Mouse (Mus musculus) thymus, postnatal 0 days (tissue): ENCODE data around the gene Rwdd1. TPM values are rescaled to one million over a fixed set of nuclear protein-coding genes. Genes with fewer than 3 reads are reported as not detected.
A peak's percentile ranks its signal among the peaks of the same experiment; 100 is the strongest.
"Not testable (repeated sequence)": the region's sequence is repeated elsewhere in the genome, so short reads cannot be mapped to it uniquely, and the experiment has no call there.

Source experiments
- DNase-seq: peaks from one replicate; pipeline ENCODE4 v3.0.0-alpha.2; 2015; ENCODE audit warnings: low spot score
- polyA plus RNA-seq: library from polyadenylated mRNA; unstranded; fragments of >200 nt; fragmentation: Nextera tagmentation; extraction: Ambion mirVana; gene quantifications from 2 replicates; pipeline ENCODE4 v1.2.1, GENCODE M21; 2015

The Rwdd1 gene
- polyA plus RNA-seq = 150 and 151 TPM in 2 replicates

GRCm38 (mm10) chr10:34019302-34020075, at the start of gene Rwdd1:
TSS of gene Rwdd1 (minus strand) at chr10:34019624.
- DNase-seq = peak; percentile 98

DNA sequence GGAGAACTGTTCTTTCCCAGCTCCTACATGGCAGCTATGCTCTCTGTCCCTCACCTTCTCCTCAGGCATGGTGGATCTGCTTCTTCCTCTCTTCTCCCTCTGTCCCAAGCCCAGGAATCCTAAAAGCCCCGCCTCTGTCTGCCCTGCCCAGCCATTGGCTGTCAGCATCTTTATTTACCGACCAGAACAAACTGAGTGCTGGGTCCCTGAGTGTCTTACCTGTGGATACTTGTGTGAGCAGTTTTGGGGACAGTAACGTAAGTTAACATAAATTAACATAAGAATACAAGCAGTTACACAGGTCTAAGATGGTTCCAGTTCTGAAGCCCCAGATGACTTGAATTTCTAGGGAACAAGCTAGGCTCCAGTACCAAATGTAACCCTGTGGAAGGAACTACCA, 47.2 kb upstream of the Rwdd1 start:
- no peak for DNase-seq

GRCm38 (mm10) chr10:34053987-34054386, 34.6 kb upstream of the Rwdd1 start:
- peak; percentile 31 for DNase-seq

GRCm38 (mm10) chr10:34044210-34044609, 24.8 kb upstream of the Rwdd1 start, which contains the start of gene Calhm4:
TSS of gene Calhm4 (minus strand) at chr10:34044310.
- no peak for DNase-seq

GRCm38 (mm10) chr10:34037401-34037800, 18.0 kb upstream of the Rwdd1 start, which contains the start of gene Trappc3l:
TSS of gene Trappc3l (plus strand) at chr10:34037597.
- no peak for DNase-seq

DNA sequence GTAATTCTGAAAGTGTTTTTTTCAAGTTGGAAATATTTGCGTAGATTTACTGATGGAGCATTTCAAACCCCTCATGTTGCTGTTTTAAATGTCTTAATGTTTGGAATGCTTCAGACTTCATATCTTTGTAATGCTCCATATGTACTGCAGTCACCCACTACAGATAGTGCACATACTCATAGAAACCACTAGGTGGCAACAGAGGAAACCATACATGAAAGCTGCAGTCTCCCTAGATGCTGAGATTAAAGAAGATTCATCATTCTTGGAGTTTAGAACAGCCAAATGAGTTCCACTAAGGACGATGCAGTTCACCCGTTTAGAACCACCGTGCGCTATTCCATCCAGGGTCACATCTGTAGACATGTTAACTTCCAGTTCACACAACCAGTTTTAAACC, 17.2 kb upstream of the Rwdd1 start:
- peak; percentile 54 for DNase-seq

GRCm38 (mm10) chr10:34033630-34034305, 14.3 kb upstream of the Rwdd1 start:
- DNase-seq = peak; percentile 73

- no peak for DNase-seq
These were observed 10.9 kb upstream of the Rwdd1 start for GRCm38 (mm10) chr10:34030322-34030721.

DNA sequence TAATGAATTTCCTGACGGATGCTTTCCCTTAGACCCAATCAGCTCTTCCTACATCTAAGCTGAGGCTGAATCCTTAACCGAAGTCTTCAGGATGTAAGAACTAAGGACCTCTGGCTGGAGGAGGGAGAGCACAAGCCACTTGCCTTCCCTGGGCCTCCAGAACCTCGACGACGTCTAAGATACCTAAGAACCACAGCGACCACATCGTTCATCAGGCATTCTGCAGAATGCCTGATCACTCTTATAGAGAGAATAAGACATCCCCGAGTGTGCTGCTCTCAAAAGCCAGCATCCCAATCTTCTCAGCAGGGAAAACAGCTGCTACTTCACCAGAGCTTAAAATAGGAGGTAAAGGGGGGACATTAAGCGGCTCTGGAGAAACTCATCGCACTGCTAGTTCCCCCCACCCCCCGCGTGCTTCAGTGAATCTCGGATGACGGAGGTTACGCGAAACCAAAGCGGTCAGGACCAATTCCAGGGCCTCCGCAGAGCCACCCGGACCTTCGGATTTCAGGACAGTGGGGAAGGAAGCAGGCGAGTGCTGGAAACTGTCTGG, 600 bp downstream of the Rwdd1 start:
- no peak for DNase-seq

GRCm38 (mm10) chr10:34013241-34013640, 6.2 kb downstream of the Rwdd1 start:
- DNase-seq = no peak

GRCm38 (mm10) chr10:34012581-34012980, 6.8 kb downstream of the Rwdd1 start:
- DNase-seq = no peak

DNA sequence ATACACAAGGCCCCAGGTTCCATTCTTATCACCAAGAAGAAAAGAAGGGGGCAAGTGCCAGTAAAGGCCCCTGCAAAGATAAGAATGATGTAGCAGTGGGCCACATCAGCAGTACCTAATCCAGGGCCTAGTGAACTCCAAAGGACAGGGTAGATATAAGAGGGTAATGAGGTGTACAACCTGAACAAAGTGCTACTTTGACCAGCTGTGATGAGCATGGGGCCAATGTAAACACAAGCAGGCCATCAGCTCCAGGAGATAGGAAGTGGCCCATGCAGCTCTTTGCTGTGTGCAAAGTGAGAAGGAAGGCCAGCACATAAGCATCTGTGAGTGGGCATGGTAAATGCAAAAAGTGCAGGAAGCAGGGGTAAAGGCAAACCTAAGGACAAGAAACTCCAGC, 21.0 kb downstream of the Rwdd1 start:
- no peak for DNase-seq

DNA sequence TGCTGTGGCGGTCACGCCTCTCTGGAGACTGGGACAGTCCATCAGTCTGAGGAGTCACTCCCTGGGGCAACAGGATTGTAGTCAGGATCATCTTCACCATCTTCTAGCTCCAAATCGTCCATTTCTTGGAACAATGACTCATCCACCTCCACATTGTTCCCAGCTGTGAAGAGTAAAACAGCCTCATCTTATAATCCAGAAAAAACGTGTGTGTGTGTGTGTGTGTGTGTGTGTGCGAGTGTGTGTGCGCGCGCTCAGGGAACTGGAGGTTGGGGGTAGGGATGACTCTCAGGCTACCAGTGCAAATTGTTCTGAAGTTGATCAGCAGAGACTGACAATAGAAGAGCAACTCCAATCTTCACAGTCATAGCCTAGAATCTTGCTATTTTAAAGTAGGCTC, 22.7 kb downstream of the Rwdd1 start:
- not testable (repeated sequence) for DNase-seq

DNA sequence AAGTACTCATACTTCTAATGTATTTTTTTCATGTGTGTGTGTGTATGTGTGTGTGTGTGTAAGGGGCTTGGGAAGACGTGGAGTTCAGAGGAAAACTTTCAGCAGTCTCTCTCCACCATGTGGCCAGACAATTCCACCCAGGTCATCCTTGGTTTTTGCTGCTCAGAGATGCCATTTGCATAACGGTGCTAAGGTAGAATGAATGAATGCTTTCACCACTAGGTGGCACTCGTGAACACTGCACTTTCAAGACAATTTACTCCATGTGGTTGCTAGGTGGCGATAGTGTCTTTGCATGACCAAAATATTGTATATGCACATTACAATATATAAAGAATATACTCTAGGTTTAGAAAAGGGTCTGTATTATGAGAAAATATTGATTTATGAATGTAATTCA, 32.7 kb downstream of the Rwdd1 start:
- DNase-seq = peak; percentile 84

GRCm38 (mm10) chr10:33974781-33975494, 44.5 kb downstream of the Rwdd1 start:
- no peak for DNase-seq

DNA sequence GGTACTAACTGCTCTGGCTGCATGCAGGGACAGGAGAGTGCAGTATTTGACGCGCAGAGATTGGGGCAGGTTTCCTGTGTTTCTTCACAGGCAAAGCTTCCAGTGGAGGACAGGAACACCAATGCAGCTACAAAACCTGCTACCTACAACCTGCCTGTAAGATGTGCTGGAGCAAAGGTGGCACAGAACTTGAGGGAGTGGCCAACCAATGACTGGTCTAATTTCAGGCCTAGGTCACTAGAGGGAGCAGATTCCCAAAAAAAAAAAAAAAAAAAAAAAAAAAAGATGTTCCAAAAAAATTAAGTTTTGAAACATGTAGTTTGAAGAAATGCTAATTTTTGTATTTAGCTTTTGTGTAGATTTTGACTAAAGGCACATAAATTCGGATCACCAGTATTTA, 66.9 kb downstream of the Rwdd1 start:
- DNase-seq = no peak

- peak; percentile 90 for DNase-seq
These were observed 68.4 kb downstream of the Rwdd1 start, which contains the start of gene Zup1 for GRCm38 (mm10) chr10:33950803-33951583. TSS of gene Zup1 (minus strand) at chr10:33951269.
